Mouse (Mus musculus) brain, adult 2 months (tissue): ENCODE measurements around the gene Gstm7.

Experiments
- DNase-seq: peaks from one replicate; pipeline ENCODE4 v3.0.0; 2011; ENCODE audit warnings: low read depth, low spot score

Gstm7 gene

DNA sequence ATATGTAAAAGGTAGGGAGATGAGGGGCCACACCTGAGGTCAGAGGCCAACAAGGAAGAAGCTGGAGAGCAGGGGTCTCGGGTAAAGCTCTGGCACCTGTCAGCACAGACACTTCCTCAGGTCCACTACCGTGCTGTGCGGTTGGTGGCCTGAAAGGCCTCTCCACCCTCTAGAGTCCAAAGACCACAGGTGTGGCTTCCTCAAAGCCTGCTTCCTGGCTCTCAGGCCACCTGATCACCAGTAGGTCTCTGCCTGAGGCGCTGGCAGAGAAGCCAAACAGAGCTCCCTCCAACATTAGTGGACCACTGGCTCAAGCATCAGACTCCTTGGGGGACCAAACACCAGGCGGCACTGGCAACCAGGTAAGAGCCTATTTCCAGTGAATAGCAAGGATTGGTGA, 54.6 kb downstream of the Gstm7 start, which contains the start of gene Eps8l3:
Eps8l3 (plus strand) TSS at position 225 of the 400 bp plus-strand sequence.
- no peak for DNase-seq
